Mouse (Mus musculus): Measurements from ENCODE around the gene Map2k1. TPM values are rescaled to one million over a fixed set of nuclear protein-coding genes. Genes with fewer than 3 reads are reported as not detected.

Gene Map2k1
- polyA plus RNA-seq, 1 experiment from 2014 or later: 80.6 TPM

GRCm38 (mm10) chr9:64242381-64242831 lies 11.0 kb downstream of the Map2k1 start:
- WGBS: 63% methylated on average over 6 of the region's 6 CpGs
- no peak overlapping the region for H3K9ac ChIP-seq
- H3K36me3 ChIP-seq: 0 out of 2 replicates have a peak, but pooled peaks cover 3% of the 10 kb centered on the region
- no peaks in the 10 kb centered on the region for H3K9me3 ChIP-seq
- ATAC-seq (ENCODE audit: insufficient number of reproducible peaks, low FRiP score, low TSS enrichment, low read depth): no peak
- no peaks in the 10 kb centered on the region for H3K27me3 ChIP-seq
- H3K4me3 ChIP-seq: no peak overlapping the region
- no peak overlapping the region for H3K4me2 ChIP-seq
- peaks cover 6% of the 10 kb centered on the region; the same call in 1 of the 2 replicates for H3K4me1 ChIP-seq
- no peak overlapping the region for H3K27ac ChIP-seq

- no peak overlapping the region for H3K4me2 ChIP-seq
- 0 out of 2 replicates have a peak, but pooled peaks cover 3% of the 10 kb centered on the region for H3K36me3 ChIP-seq
- H3K4me1 ChIP-seq: peaks cover 6% of the 10 kb centered on the region; the same call in 1 of the 2 replicates
- 38% methylated on average over 8 of the region's 8 CpGs for WGBS
- no peak overlapping the region for H3K4me3 ChIP-seq
- H3K27ac ChIP-seq: no peak overlapping the region
- H3K9ac ChIP-seq: no peak overlapping the region
- H3K9me3 ChIP-seq: no peaks in the 10 kb centered on the region
- no peak; the same call in 1 of the 2 replicates for ATAC-seq (ENCODE audit: insufficient number of reproducible peaks, low FRiP score, low TSS enrichment, low read depth)
- H3K27me3 ChIP-seq: no peaks in the 10 kb centered on the region
Observed at GRCm38 (mm10) chr9:64240681-64241080, 12.8 kb downstream of the Map2k1 start.

- Histone ChIP-seq H3K9ac (no peak overlapping the region), H3K4me3 (no peak overlapping the region), H3K4me1 (peaks cover 6% of the 10 kb centered on the region; the same call in 1 of the 2 replicates), H3K27me3 (no peaks in the 10 kb centered on the region), H3K4me2 (no peak overlapping the region), H3K27ac (no peak overlapping the region), H3K36me3 (0 out of 2 replicates have a peak, but pooled peaks cover 3% of the 10 kb centered on the region), H3K9me3 (no peaks in the 10 kb centered on the region)
- ATAC-seq (ENCODE audit: insufficient number of reproducible peaks, low FRiP score, low TSS enrichment, low read depth): no peak
- 19% methylated on average over 2 of the region's 2 CpGs for WGBS
Observed at GRCm38 (mm10) chr9:64240116-64240515, 13.3 kb downstream of the Map2k1 start.

GRCm38 (mm10) chr9:64236056-64236455 lies 17.4 kb downstream of the Map2k1 start:
- 95% methylated on average over 7 of the region's 7 CpGs for WGBS

GRCm38 (mm10) chr9:64234768-64235435 lies 18.5 kb downstream of the Map2k1 start, which contains the start of gene Uchl4:
TSS of gene Uchl4 (plus strand) at chr9:64235201.
- Histone ChIP-seq H3K36me3 (no peaks in the 10 kb centered on the region), H3K27ac (peak within 1 kb of the TSS; percentile 73), H3K9me3 (no peaks in the 10 kb centered on the region), H3K27me3 (no peaks in the 10 kb centered on the region), H3K9ac (no peak within 1 kb of the TSS), H3K4me2 (no peak within 1 kb of the TSS), H3K4me1 (peaks cover 33% of the 10 kb centered on the region), H3K4me3 (no peak within 1 kb of the TSS)
- 85% methylated on average over 8 of the region's 8 CpGs for WGBS
- ATAC-seq (ENCODE audit: insufficient number of reproducible peaks, low FRiP score, low TSS enrichment, low read depth): no peak

More at GRCm38 (mm10) chr9:64236056-64236455, 17.4 kb downstream of the Map2k1 start:
- no peak for ATAC-seq (ENCODE audit: insufficient number of reproducible peaks, low FRiP score, low TSS enrichment, low read depth)
- no peaks in the 10 kb centered on the region for H3K27me3 ChIP-seq
- H3K4me1 ChIP-seq: peaks cover 34% of the 10 kb centered on the region
- no peaks in the 10 kb centered on the region for H3K36me3 ChIP-seq
- H3K4me2 ChIP-seq: no peak overlapping the region
- no peak overlapping the region for H3K9ac ChIP-seq
- no peak overlapping the region for H3K4me3 ChIP-seq
- H3K9me3 ChIP-seq: no peaks in the 10 kb centered on the region
- H3K27ac ChIP-seq: no peak overlapping the region

- Histone ChIP-seq H3K4me2 (no peak overlapping the region), H3K27ac (peak overlapping the region; percentile 73), H3K9me3 (no peaks in the 10 kb centered on the region), H3K36me3 (no peaks in the 10 kb centered on the region), H3K27me3 (no peaks in the 10 kb centered on the region), H3K9ac (no peak overlapping the region), H3K4me1 (peaks cover 40% of the 10 kb centered on the region), H3K4me3 (no peak overlapping the region)
- no peak for ATAC-seq (ENCODE audit: insufficient number of reproducible peaks, low FRiP score, low TSS enrichment, low read depth)
- 33% methylated on average over 5 of the region's 5 CpGs for WGBS
Observed at GRCm38 (mm10) chr9:64233656-64234055, 19.8 kb downstream of the Map2k1 start.

- H3K9me3 ChIP-seq: no peaks in the 10 kb centered on the region
- WGBS: 56% methylated on average over 9 of the region's 9 CpGs
- H3K36me3 ChIP-seq: no peaks in the 10 kb centered on the region
- H3K4me1 ChIP-seq: peaks cover 42% of the 10 kb centered on the region
- H3K27me3 ChIP-seq: no peaks in the 10 kb centered on the region
- no peak for ATAC-seq (ENCODE audit: insufficient number of reproducible peaks, low FRiP score, low TSS enrichment, low read depth)
- no peak overlapping the region for H3K4me3 ChIP-seq
- H3K4me2 ChIP-seq: no peak overlapping the region
- no peak overlapping the region for H3K9ac ChIP-seq
- H3K27ac ChIP-seq: peak overlapping the region; percentile 75
Observed at GRCm38 (mm10) chr9:64232257-64232957, 21.0 kb downstream of the Map2k1 start.

GRCm38 (mm10) chr9:64231674-64232073 lies 21.8 kb downstream of the Map2k1 start:
- Histone ChIP-seq H3K4me2 (no peak overlapping the region), H3K9me3 (no peaks in the 10 kb centered on the region), H3K27me3 (no peaks in the 10 kb centered on the region), H3K4me1 (peaks cover 42% of the 10 kb centered on the region), H3K4me3 (no peak overlapping the region), H3K36me3 (no peaks in the 10 kb centered on the region), H3K27ac (peak overlapping the region; percentile 75), H3K9ac (no peak overlapping the region)
- 73% methylated on average over 3 of the region's 3 CpGs for WGBS
- no peak for ATAC-seq (ENCODE audit: insufficient number of reproducible peaks, low FRiP score, low TSS enrichment, low read depth)

- Histone ChIP-seq H3K27me3 (no peaks in the 10 kb centered on the region), H3K9ac (no peak overlapping the region), H3K9me3 (no peaks in the 10 kb centered on the region), H3K36me3 (no peaks in the 10 kb centered on the region), H3K4me3 (no peak overlapping the region), H3K4me2 (no peak overlapping the region), H3K27ac (peak overlapping the region; percentile 75), H3K4me1 (peaks cover 42% of the 10 kb centered on the region)
- WGBS: 49% methylated on average over 5 of the region's 5 CpGs
- 0 out of 2 replicates have a peak, but pooled peaks have one; percentile 30 for ATAC-seq (ENCODE audit: insufficient number of reproducible peaks, low FRiP score, low TSS enrichment, low read depth)
Observed at GRCm38 (mm10) chr9:64231171-64231570, 22.3 kb downstream of the Map2k1 start.

GRCm38 (mm10) chr9:64228972-64229371 lies 24.5 kb downstream of the Map2k1 start:
- no peak for ATAC-seq (ENCODE audit: insufficient number of reproducible peaks, low FRiP score, low TSS enrichment, low read depth)

GRCm38 (mm10) chr9:64227736-64228135 lies 25.7 kb downstream of the Map2k1 start:
- H3K9ac ChIP-seq: no peak overlapping the region
- H3K27ac ChIP-seq: no peak overlapping the region
- 81% methylated on average over 12 of the region's 12 CpGs for WGBS
- no peaks in the 10 kb centered on the region for H3K9me3 ChIP-seq
- no peak overlapping the region for H3K4me2 ChIP-seq
- peaks cover 29% of the 10 kb centered on the region for H3K4me1 ChIP-seq
- no peak overlapping the region for H3K4me3 ChIP-seq
- ATAC-seq (ENCODE audit: insufficient number of reproducible peaks, low FRiP score, low TSS enrichment, low read depth): no peak
- no peaks in the 10 kb centered on the region for H3K27me3 ChIP-seq
- no peaks in the 10 kb centered on the region for H3K36me3 ChIP-seq

More at GRCm38 (mm10) chr9:64228972-64229371, 24.5 kb downstream of the Map2k1 start:
- H3K27ac ChIP-seq: peak overlapping the region; percentile 22; the same call in 1 of the 2 replicates
- H3K9me3 ChIP-seq: no peaks in the 10 kb centered on the region
- no peaks in the 10 kb centered on the region for H3K27me3 ChIP-seq
- no peak overlapping the region for H3K9ac ChIP-seq
- H3K4me1 ChIP-seq: peaks cover 37% of the 10 kb centered on the region
- no peak overlapping the region for H3K4me3 ChIP-seq
- H3K36me3 ChIP-seq: no peaks in the 10 kb centered on the region
- H3K4me2 ChIP-seq: no peak overlapping the region

- Histone ChIP-seq H3K9me3 (no peaks in the 10 kb centered on the region), H3K4me1 (peaks cover 12% of the 10 kb centered on the region; the same call in 1 of the 2 replicates), H3K27me3 (no peaks in the 10 kb centered on the region), H3K36me3 (no peaks in the 10 kb centered on the region), H3K9ac (no peak overlapping the region), H3K27ac (no peak overlapping the region), H3K4me2 (no peak overlapping the region), H3K4me3 (no peak overlapping the region)
- no peak for ATAC-seq (ENCODE audit: insufficient number of reproducible peaks, low FRiP score, low TSS enrichment, low read depth)
Observed at GRCm38 (mm10) chr9:64225805-64226204, 27.6 kb downstream of the Map2k1 start.
